ENCODE assay signal across 10 mouse cellular contexts in the genomic region with DNA sequence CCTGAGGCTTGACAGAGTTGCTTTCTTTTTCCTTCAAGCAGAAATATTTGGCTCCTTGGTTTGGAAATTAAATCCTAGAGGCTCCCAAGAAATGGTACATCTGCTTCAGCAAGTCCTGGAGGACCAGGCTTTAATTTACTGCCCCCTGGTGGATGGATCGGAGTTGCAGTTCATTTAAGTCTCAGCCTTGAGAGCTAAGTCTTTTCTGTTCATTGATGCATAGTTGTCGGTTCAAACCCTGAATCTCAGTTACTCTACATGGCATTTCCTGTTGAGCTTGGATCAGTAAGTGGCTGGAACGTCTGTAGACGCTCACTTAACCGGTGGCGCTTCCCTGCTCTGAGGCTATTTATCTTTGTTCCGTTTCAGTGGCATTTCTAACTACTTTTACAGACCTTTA.
DNase-seq lines count a peak whose midpoint lies in the region; ATAC-seq and TF ChIP-seq lines count a peak whose summit lies in the region.
"Had no signal": no experiment of that assay in that cellular context is flagged by ENCODE, and none has a peak within 500 bp of the region (broad histone marks: within the 10 kb centered on the region; RNA-seq: fewer than 3 reads in every experiment).

No protein-coding gene starts in this region.

- no peak for ATAC-seq in forebrain, embryonic 15.5 days (replicated peaks)

- peak; percentile 53 for DNase-seq in forebrain, embryonic 10.5 days (ENCODE audit: extremely low spot score, low spot score)
- DNase-seq in c-Kit-positive CD71-positive TER-119-positive erythroid progenitor cells, embryonic 14.5 days (ENCODE audit: low spot score): peak; percentile 23
- peak; percentile 24 to 45 for DNase-seq in gastrocnemius, postnatal 4 days (ENCODE audit: low spot score in 2 of 2)
- DNase-seq in layer of hippocampus, adult 2 months (ENCODE audit: low spot score in 2 of 2): peak; percentile 25 to 64
- DNase-seq in lung, postnatal 36 days: peak; percentile 82
- DNase-seq in thymus, adult 2 months: peak; percentile 44

- TF ChIP-seq CTCF in E14TG2a.4 (conservative IDR thresholded peaks at IDR 0.05; ENCODE audit: low read length): peak; percentile 71
- TF ChIP-seq CTCF in layer of hippocampus, adult 2 months (conservative IDR thresholded peaks at IDR 0.05): peak; percentile 79
- no peak for TF ChIP-seq CTCF in thymus, adult 2 months (IDR thresholded peaks at IDR 0.05; ENCODE audit: borderline replicate concordance, control insufficient read depth, extremely low read depth, insufficient read depth, low read length, poor library complexity)

- H3K36me3 ChIP-seq in forebrain, embryonic 10.5 days (replicated peaks): no peaks in the 10 kb centered on the region
- H3K36me3 ChIP-seq in forebrain, embryonic 15.5 days: no peaks in the 10 kb centered on the region
- no peaks in the 10 kb centered on the region for H3K36me3 ChIP-seq in E14TG2a.4 (ENCODE audit: insufficient read depth, low read length)
- no peaks in the 10 kb centered on the region for H3K36me3 ChIP-seq in thymus, adult 2 months (ENCODE audit: control insufficient read depth, insufficient read depth, low read length)
- H3K36me3 ChIP-seq: limb, embryonic 13.5 days; stomach, embryonic 15.5 days had no signal

- H3K9ac ChIP-seq in forebrain, embryonic 15.5 days (replicated peaks): no peak overlapping the region
- H3K9ac ChIP-seq: limb, embryonic 13.5 days; stomach, embryonic 15.5 days had no signal

- no peak overlapping the region for H3K4me3 ChIP-seq in forebrain, embryonic 10.5 days
- H3K4me3 ChIP-seq in forebrain, embryonic 15.5 days: no peak overlapping the region
- H3K4me3 ChIP-seq in E14TG2a.4 (replicated peaks; ENCODE audit: low read length): no peak overlapping the region
- H3K4me3 ChIP-seq in layer of hippocampus, adult 2 months: no peak overlapping the region
- H3K4me3 ChIP-seq in thymus, adult 2 months (ENCODE audit: control insufficient read depth, insufficient read depth, low read length): no peak overlapping the region
- H3K4me3 ChIP-seq: limb, embryonic 13.5 days; stomach, embryonic 15.5 days had no signal

- no peaks in the 10 kb centered on the region for H3K9me3 ChIP-seq in forebrain, embryonic 10.5 days
- H3K9me3 ChIP-seq in forebrain, embryonic 15.5 days: no peaks in the 10 kb centered on the region
- no peaks in the 10 kb centered on the region for H3K9me3 ChIP-seq in E14TG2a.4 (ENCODE audit: low read length)
- H3K9me3 ChIP-seq: limb, embryonic 13.5 days; stomach, embryonic 15.5 days had no signal

- WGBS in forebrain, embryonic 10.5 days: 41% methylated on average over 7 of the region's 7 CpGs
- WGBS in forebrain, embryonic 15.5 days: 42% methylated on average over 7 of the region's 7 CpGs
- WGBS in thymus, adult 2 months: 39% methylated on average over 7 of the region's 7 CpGs

- TF ChIP-seq POLR2A in thymus, adult 2 months (IDR thresholded peaks at IDR 0.05; ENCODE audit: control insufficient read depth, extremely low read depth, insufficient read depth, low read length, poor library complexity): no peak

- no peaks in the 10 kb centered on the region for H3K4me1 ChIP-seq in forebrain, embryonic 10.5 days
- no peaks in the 10 kb centered on the region for H3K4me1 ChIP-seq in forebrain, embryonic 15.5 days
- no peaks in the 10 kb centered on the region for H3K4me1 ChIP-seq in E14TG2a.4 (replicated peaks; ENCODE audit: low read depth, low read length)
- no peaks in the 10 kb centered on the region for H3K4me1 ChIP-seq in thymus, adult 2 months (replicated peaks; ENCODE audit: control insufficient read depth, insufficient read depth, low read length)
- H3K4me1 ChIP-seq: limb, embryonic 13.5 days; stomach, embryonic 15.5 days had no signal

- no peak overlapping the region for H3K27ac ChIP-seq in forebrain, embryonic 10.5 days
- no peak overlapping the region for H3K27ac ChIP-seq in forebrain, embryonic 15.5 days (replicated peaks)
- no peak overlapping the region for H3K27ac ChIP-seq in layer of hippocampus, adult 2 months
- no peak overlapping the region for H3K27ac ChIP-seq in thymus, adult 2 months (ENCODE audit: control insufficient read depth, insufficient read depth, low read length)
- H3K27ac ChIP-seq: limb, embryonic 13.5 days; stomach, embryonic 15.5 days had no signal

- no peaks in the 10 kb centered on the region for H3K27me3 ChIP-seq in forebrain, embryonic 10.5 days (ENCODE audit: poor library complexity, severe bottlenecking)
- H3K27me3 ChIP-seq in forebrain, embryonic 15.5 days: no peaks in the 10 kb centered on the region
- no peaks in the 10 kb centered on the region for H3K27me3 ChIP-seq in E14TG2a.4 (ENCODE audit: insufficient read depth, low read length)
- no peaks in the 10 kb centered on the region for H3K27me3 ChIP-seq in thymus, adult 2 months (ENCODE audit: control insufficient read depth, insufficient read depth, low read length)
- H3K27me3 ChIP-seq: limb, embryonic 13.5 days; stomach, embryonic 15.5 days had no signal

- H3K4me2 ChIP-seq in forebrain, embryonic 15.5 days (replicated peaks): no peak overlapping the region
- H3K4me2 ChIP-seq: limb, embryonic 13.5 days; stomach, embryonic 15.5 days had no signal

Comparison
In these comparisons a context has a peak if more than half of its experiments do, and no peak if none do; other contexts are left out.
1. DNase-seq: peak in every context shown above with its lines; median percentile 82 in lung, postnatal 36 days; 53 in forebrain, embryonic 10.5 days; 44 in layer of hippocampus, adult 2 months; 44 in thymus, adult 2 months; 34 in gastrocnemius, postnatal 4 days; 23 in c-Kit-positive CD71-positive TER-119-positive erythroid progenitor cells, embryonic 14.5 days.